Mouse (Mus musculus): Measurements from ENCODE around the gene Map9. TPM values are rescaled to one million over a fixed set of nuclear protein-coding genes. Genes with fewer than 3 reads are reported as not detected.

The Map9 gene
- 9.1 TPM for polyA plus RNA-seq (2014; fragmentation: Illumina TruSeq; extraction: RNeasy Lipid Tissue Mini Kit (QIAGEN cat#74804); ENCODE audit: low read depth, low replicate concordance)

DNA sequence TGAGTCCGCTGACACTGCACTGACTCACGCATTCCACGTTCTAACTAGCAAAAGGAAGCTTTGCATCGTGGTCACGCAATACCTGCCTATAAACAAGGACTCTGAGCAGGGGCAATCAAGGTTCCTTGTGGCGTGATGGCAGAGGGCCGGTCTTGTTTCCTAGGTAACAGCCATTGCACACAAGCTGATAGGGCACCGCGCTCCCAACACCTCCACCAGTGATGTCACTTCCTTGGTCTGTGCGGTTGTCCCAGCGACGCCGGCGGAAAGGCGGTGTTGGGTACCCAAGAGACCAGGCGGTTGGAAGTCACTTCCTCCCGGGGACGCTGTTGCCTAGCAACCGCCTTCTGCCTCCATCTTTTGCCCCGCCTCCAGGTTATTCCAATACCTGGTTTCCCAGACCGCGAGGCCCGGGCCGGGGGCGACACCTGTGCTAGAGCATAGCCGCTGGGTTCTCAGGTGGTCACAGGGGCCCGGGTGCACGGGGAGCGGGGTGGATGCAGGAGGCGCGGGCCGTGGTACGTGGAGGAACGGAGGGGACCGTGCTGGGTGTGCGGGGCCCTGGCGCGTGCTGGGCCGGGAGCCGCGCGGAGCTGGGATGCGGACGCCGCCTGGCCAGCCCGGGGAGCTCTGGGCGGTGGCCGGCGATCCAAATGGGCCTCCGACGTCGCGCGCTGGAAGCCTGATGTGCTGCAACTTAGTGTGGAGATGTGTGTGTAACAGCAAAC lies at the start of gene Map9:
Gene Map9, plus strand, starts transcription at position 248 of the 728 bp plus-strand sequence.

Other genes with a start within 250 kb of the Map9 start
- 46.6 TPM for gene Gucy1a1, start 212.3 kb upstream of the Map9 start, polyA plus RNA-seq (2014; fragmentation: Illumina TruSeq; extraction: RNeasy Lipid Tissue Mini Kit (QIAGEN cat#74804); ENCODE audit: low read depth, low replicate concordance)
- not detected for gene Npy2r, start 190.0 kb downstream of the Map9 start, polyA plus RNA-seq (2014; fragmentation: Illumina TruSeq; extraction: RNeasy Lipid Tissue Mini Kit (QIAGEN cat#74804); ENCODE audit: low read depth, low replicate concordance)

Measured in kidney, adult 10 weeks (tissue).